Mouse (Mus musculus): Measurements from ENCODE around the gene Sema3c. TPM values are rescaled to one million over a fixed set of nuclear protein-coding genes. Genes with fewer than 3 reads are reported as not detected.

Sema3c gene
- polyA plus RNA-seq, 1 experiment from 2014 or later, result 10.7 TPM

DNA sequence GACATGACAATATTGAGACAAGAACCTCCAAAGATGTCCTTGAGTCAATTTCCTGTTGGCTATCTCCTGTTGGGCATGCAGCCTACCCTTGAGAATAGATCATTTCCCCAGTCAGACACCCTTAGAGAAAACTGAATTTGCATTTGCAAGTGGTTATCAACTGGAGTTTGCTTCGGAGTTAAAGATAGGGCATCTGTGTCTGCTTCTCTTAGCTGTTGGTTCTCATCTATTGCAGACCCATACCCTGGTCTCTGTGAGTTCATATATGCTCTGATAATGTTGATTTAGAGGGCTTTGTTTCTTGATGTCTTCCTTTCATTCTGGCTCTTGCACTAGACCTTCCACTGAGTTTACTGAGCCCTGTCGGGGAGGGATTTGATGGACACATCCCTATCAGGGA, 106.8 kb downstream of the Sema3c start:
- no peak for DNase-seq (ENCODE audit: low spot score)
- WGBS, result 87% methylated on average over 2 of the region's 2 CpGs
- H3K27ac ChIP-seq (replicated peaks), result no peak overlapping the region

GRCm38 (mm10) chr5:17689121-17689520, 115.0 kb downstream of the Sema3c start:
- H3K27ac ChIP-seq (replicated peaks), result no peak overlapping the region
- H3K27me3 ChIP-seq (ENCODE audit: low read depth, poor library complexity, severe bottlenecking), result no peaks in the 10 kb centered on the region
- H3K9me3 ChIP-seq (replicated peaks), result no peaks in the 10 kb centered on the region
- WGBS, result 71% methylated on average over 2 of the region's 2 CpGs
- DNase-seq (ENCODE audit: low spot score), result no peak
- H3K4me3 ChIP-seq, result no peak overlapping the region
- no peaks in the 10 kb centered on the region for H3K36me3 ChIP-seq
- H3K4me1 ChIP-seq, result no peaks in the 10 kb centered on the region

More for the DNA sequence above, 106.8 kb downstream of the Sema3c start:
- Histone ChIP-seq H3K9me3 (replicated peaks) (no peaks in the 10 kb centered on the region), H3K4me1 (no peaks in the 10 kb centered on the region), H3K27me3 (ENCODE audit: low read depth, poor library complexity, severe bottlenecking) (no peaks in the 10 kb centered on the region), H3K36me3 (no peaks in the 10 kb centered on the region), H3K4me3 (no peak overlapping the region)

DNA sequence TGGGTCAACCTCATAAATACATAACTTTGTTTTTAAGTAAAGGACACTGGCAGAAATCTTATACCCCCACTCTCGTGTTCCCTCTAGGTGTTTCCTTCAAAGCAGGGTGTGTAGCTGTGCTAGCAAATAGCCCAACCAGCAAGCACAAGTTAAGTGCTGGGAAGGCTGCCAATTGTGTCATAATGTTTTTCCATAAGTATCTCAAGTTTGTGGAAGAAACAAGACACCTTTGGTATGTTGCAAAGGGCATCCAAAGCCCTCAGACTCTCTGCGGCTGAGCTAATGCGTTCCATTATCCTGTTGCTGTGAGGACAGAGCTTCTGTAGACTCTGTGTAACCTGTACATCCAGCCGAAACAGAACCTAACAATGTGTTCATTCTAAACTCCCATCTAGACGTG, 115.5 kb downstream of the Sema3c start:
- Histone ChIP-seq H3K4me1 (no peaks in the 10 kb centered on the region), H3K9me3 (replicated peaks) (no peaks in the 10 kb centered on the region), H3K27ac (replicated peaks) (no peak overlapping the region), H3K36me3 (no peaks in the 10 kb centered on the region), H3K4me3 (no peak overlapping the region), H3K27me3 (ENCODE audit: low read depth, poor library complexity, severe bottlenecking) (no peaks in the 10 kb centered on the region)
- DNase-seq (ENCODE audit: low spot score), result no peak
- 72% methylated on average over 5 of the region's 5 CpGs for WGBS

DNA sequence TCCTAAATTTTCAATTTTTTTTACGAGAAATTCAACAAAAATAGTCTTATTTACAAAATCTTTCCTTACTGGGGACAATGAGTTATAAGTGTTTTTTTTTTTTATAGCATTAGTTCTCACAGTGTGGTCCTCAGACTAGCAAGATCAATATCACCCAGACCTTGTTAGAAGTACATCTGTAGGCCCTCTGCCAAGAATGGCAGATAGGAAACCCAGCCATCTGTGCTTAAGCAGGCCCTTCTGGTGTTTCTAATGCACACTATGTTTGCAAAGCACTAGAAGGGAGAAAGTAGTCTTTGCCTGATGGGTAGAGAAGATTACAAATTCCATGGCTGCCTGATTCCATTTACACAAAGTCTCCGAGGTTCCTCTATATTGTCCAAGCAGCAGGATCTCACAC, 121.3 kb downstream of the Sema3c start:
- Histone ChIP-seq H3K9me3 (replicated peaks) (no peaks in the 10 kb centered on the region), H3K4me1 (no peaks in the 10 kb centered on the region), H3K36me3 (no peaks in the 10 kb centered on the region), H3K4me3 (no peak overlapping the region), H3K27ac (replicated peaks) (no peak overlapping the region), H3K27me3 (ENCODE audit: low read depth, poor library complexity, severe bottlenecking) (no peaks in the 10 kb centered on the region)
- 85% methylated on average over 2 of the region's 2 CpGs for WGBS
- no peak for DNase-seq (ENCODE audit: low spot score)

DNA sequence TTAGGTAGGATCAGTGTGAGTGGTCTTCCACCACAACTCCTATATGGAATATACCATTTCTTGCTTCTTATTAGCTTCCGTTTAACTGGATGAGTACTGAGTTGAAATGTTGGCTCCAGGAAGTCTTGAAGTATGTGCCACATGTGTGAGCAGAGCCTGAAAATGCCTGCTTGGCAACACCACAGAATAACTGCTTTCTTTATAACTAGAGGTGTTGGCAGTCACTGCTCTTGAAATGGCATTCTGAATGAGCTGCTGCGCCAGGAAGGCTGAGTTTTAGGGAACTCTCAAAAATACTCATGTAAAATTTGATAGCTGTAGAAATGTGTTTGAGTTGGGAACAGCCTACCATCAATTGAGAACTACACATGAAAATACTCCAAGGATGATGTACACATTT, 124.8 kb downstream of the Sema3c start:
- H3K27me3 ChIP-seq (ENCODE audit: low read depth, poor library complexity, severe bottlenecking), result no peaks in the 10 kb centered on the region
- no peaks in the 10 kb centered on the region for H3K4me1 ChIP-seq
- H3K27ac ChIP-seq (replicated peaks), result no peak overlapping the region
- H3K9me3 ChIP-seq (replicated peaks), result no peaks in the 10 kb centered on the region
- H3K36me3 ChIP-seq, result no peaks in the 10 kb centered on the region
- DNase-seq (ENCODE audit: low spot score), result no peak
- no peak overlapping the region for H3K4me3 ChIP-seq
- WGBS, result 96% methylated on average over 2 of the region's 2 CpGs

DNA sequence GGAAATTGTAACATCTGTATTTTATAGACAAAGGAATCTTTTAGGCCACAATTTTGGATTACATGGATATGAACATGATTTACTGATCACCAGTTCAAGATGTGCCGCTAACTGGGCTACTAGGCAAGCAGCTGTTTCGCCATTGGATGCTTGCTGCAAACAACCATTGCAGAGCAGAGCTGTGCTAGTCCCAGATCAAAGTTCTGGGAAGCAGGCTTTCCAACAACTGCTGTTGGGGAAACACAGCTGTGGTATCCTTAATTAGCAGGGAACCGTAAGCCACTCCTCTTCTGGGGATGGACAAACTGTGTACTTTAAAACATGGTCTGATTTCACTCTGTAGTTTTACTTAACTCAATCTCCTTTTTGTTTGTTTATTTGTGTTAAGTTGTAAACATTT, 130.1 kb downstream of the Sema3c start:
- 63% methylated on average over 3 of the region's 3 CpGs for WGBS
- Histone ChIP-seq H3K27me3 (ENCODE audit: low read depth, poor library complexity, severe bottlenecking) (no peaks in the 10 kb centered on the region), H3K4me1 (peaks cover 11% of the 10 kb centered on the region; the same call in 1 of the 2 replicates), H3K4me3 (no peak overlapping the region), H3K9me3 (replicated peaks) (no peaks in the 10 kb centered on the region), H3K27ac (replicated peaks) (no peak overlapping the region), H3K36me3 (no peaks in the 10 kb centered on the region)
- DNase-seq (ENCODE audit: low spot score), result no peak

GRCm38 (mm10) chr5:17707086-17707485, 133.0 kb downstream of the Sema3c start:
- DNase-seq (ENCODE audit: low spot score), result peak; percentile 32
- no peaks in the 10 kb centered on the region for H3K27me3 ChIP-seq (ENCODE audit: low read depth, poor library complexity, severe bottlenecking)
- H3K4me3 ChIP-seq, result no peak overlapping the region
- no peak overlapping the region for H3K27ac ChIP-seq (replicated peaks)
- H3K4me1 ChIP-seq, result peaks cover 11% of the 10 kb centered on the region; the same call in 1 of the 2 replicates
- no peaks in the 10 kb centered on the region for H3K36me3 ChIP-seq
- H3K9me3 ChIP-seq (replicated peaks), result no peaks in the 10 kb centered on the region
- 29% methylated on average over 3 of the region's 3 CpGs for whole genome bisulfite sequencing

- Histone ChIP-seq H3K36me3 (no peaks in the 10 kb centered on the region), H3K4me3 (no peak overlapping the region), H3K4me1 (no peaks in the 10 kb centered on the region), H3K27ac (replicated peaks) (no peak overlapping the region), H3K27me3 (ENCODE audit: low read depth, poor library complexity, severe bottlenecking) (no peaks in the 10 kb centered on the region), H3K9me3 (replicated peaks) (no peaks in the 10 kb centered on the region)
- no peak for DNase-seq (ENCODE audit: low spot score)
- WGBS, result 79% methylated on average over 4 of the region's 4 CpGs
Measured at GRCm38 (mm10) chr5:17712374-17712773, 138.3 kb downstream of the Sema3c start.

DNA sequence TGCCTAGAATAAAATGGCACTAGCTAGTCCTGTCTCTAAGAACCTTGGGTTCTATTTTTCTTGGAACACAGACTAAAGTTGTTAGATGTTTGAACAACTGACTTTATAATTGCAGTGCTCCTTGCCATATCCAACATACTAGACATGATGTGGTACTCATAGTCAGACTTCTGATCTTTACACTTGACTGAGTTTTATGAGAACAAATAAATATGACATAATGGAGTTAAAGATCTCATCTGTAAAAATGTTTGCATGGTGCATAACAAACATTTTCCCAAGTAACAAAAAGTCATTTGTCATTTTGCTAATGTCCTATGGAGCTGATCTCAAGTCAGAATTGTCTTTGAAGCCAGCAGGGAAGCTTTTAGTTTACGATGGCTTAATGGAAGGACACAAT, 141.1 kb downstream of the Sema3c start:
- H3K4me1 ChIP-seq, result no peaks in the 10 kb centered on the region
- no peak overlapping the region for H3K27ac ChIP-seq (replicated peaks)
- DNase-seq (ENCODE audit: low spot score), result no peak
- no peaks in the 10 kb centered on the region for H3K9me3 ChIP-seq (replicated peaks)
- 76% methylated on average over 1 of the region's 1 CpGs for WGBS
- H3K4me3 ChIP-seq, result no peak overlapping the region
- H3K36me3 ChIP-seq, result no peaks in the 10 kb centered on the region
- no peaks in the 10 kb centered on the region for H3K27me3 ChIP-seq (ENCODE audit: low read depth, poor library complexity, severe bottlenecking)

DNA sequence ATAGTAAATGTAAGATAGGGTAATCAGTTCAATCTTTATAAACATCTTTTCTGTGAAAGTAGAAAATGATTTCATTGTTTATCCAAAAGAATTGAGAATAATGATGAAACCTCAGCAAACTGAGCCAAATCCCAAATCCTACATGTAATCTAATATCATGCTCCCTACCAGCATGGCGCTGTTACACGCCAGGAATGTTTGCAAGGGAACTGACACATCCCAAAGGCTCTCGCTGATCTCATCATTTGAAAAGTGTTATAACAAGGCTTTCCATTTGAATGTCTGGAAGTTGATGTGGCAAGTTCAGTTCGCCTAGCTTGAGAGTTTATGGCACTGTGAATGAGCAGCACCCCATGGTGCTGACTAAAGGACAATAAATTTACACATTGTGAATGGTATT, 145.9 kb downstream of the Sema3c start:
- H3K9me3 ChIP-seq (replicated peaks), result no peaks in the 10 kb centered on the region
- no peak overlapping the region for H3K27ac ChIP-seq (replicated peaks)
- H3K4me1 ChIP-seq, result no peaks in the 10 kb centered on the region
- 88% methylated on average over 4 of the region's 4 CpGs for WGBS
- no peaks in the 10 kb centered on the region for H3K27me3 ChIP-seq (ENCODE audit: low read depth, poor library complexity, severe bottlenecking)
- no peak for DNase-seq (ENCODE audit: low spot score)
- no peaks in the 10 kb centered on the region for H3K36me3 ChIP-seq
- H3K4me3 ChIP-seq, result no peak overlapping the region

GRCm38 (mm10) chr5:17724031-17724430, 149.9 kb downstream of the Sema3c start:
- DNase-seq (ENCODE audit: low spot score), result no peak
- Histone ChIP-seq H3K27me3 (ENCODE audit: low read depth, poor library complexity, severe bottlenecking) (no peaks in the 10 kb centered on the region), H3K9me3 (replicated peaks) (no peaks in the 10 kb centered on the region), H3K36me3 (no peaks in the 10 kb centered on the region), H3K4me1 (no peaks in the 10 kb centered on the region), H3K27ac (replicated peaks) (no peak overlapping the region), H3K4me3 (no peak overlapping the region)
- 84% methylated on average over 2 of the region's 2 CpGs for WGBS

GRCm38 (mm10) chr5:17728047-17728446, 154.0 kb downstream of the Sema3c start:
- 92% methylated on average over 5 of the region's 5 CpGs for WGBS
- Histone ChIP-seq H3K36me3 (no peaks in the 10 kb centered on the region), H3K4me1 (no peaks in the 10 kb centered on the region), H3K4me3 (no peak overlapping the region), H3K9me3 (replicated peaks) (no peaks in the 10 kb centered on the region), H3K27me3 (ENCODE audit: low read depth, poor library complexity, severe bottlenecking) (no peaks in the 10 kb centered on the region), H3K27ac (replicated peaks) (no peak overlapping the region)
- no peak for DNase-seq (ENCODE audit: low spot score)

- no peaks in the 10 kb centered on the region for H3K27me3 ChIP-seq (ENCODE audit: low read depth, poor library complexity, severe bottlenecking)
- WGBS, result 73% methylated on average over 3 of the region's 3 CpGs
- no peak for DNase-seq (ENCODE audit: low spot score)
- H3K27ac ChIP-seq (replicated peaks), result no peak overlapping the region
- H3K4me1 ChIP-seq, result no peaks in the 10 kb centered on the region
- no peak overlapping the region for H3K4me3 ChIP-seq
- H3K36me3 ChIP-seq, result no peaks in the 10 kb centered on the region
- H3K9me3 ChIP-seq (replicated peaks), result no peaks in the 10 kb centered on the region
Measured at GRCm38 (mm10) chr5:17739805-17740204, 165.7 kb downstream of the Sema3c start.

DNA sequence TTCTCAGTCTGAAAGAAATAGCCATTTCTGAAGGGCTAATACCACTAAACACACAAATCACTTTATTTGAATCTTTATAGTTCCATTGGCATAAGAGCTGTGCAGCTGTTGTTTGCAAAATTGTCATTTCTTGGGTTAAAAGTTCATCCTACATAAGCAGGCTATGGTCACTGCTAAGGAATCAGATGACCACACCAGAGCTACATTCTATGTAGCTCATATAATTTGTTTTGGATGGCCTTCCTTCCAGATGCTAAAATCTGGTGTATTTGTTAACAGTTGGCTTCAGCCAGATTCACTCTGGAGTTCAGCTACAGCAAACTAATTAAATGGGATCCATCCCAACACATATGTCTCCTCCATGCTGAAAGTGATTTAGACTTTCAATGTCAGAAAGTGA, 172.4 kb downstream of the Sema3c start:
- Histone ChIP-seq H3K27ac (replicated peaks) (no peak overlapping the region), H3K9me3 (replicated peaks) (no peaks in the 10 kb centered on the region), H3K4me1 (no peaks in the 10 kb centered on the region), H3K27me3 (ENCODE audit: low read depth, poor library complexity, severe bottlenecking) (no peaks in the 10 kb centered on the region), H3K4me3 (no peak overlapping the region), H3K36me3 (no peaks in the 10 kb centered on the region)
- DNase-seq (ENCODE audit: low spot score), result no peak
